Mouse (Mus musculus): Measurements from ENCODE around the gene Terf2. TPM values are rescaled to one million over a fixed set of nuclear protein-coding genes. Genes with fewer than 3 reads are reported as not detected.
"Not testable (repeated sequence)": the region's sequence is repeated elsewhere in the genome, so short reads cannot be mapped to it uniquely, and the experiment has no call there.

Gene Terf2
- total RNA-seq, 2 experiments from 2014 or later: 8.6 to 11.4 TPM

GRCm38 (mm10) chr8:107073706-107074105 is 22.6 kb downstream of the Terf2 start:
- intact Hi-C loops (cut with DNase I): no loop called here
- DNase-seq: no peak

GRCm38 (mm10) chr8:107065511-107066496 is 30.5 kb downstream of the Terf2 start, which contains the start of gene Tmed6:
Gene Tmed6, minus strand, starts transcription at chr8:107065644.
- no peak for DNase-seq
- intact Hi-C loops (cut with DNase I): no loop called here

- no peak for DNase-seq
- intact Hi-C loops (cut with DNase I): no loop called here
Measured at GRCm38 (mm10) chr8:107062613-107063012, 33.7 kb downstream of the Terf2 start.

DNA sequence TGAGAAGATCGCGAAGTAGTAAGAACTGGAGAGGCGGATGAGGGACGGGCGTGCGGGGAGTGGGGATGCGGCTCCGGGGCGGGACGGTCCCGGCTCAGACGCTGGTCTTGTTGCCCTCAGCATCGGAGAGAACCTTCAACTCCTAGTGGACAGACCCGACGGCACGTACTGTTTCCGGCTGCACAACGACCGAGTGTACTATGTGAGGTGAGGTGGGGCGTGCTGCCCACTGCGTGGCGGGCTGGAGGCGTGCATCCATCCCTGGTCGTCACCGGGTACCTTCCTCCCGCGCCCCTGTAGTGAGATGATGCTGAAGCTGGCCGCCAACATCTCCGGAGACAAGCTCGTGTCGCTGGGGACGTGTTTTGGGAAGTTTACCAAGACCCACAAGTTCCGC is 39.4 kb downstream of the Terf2 start:
- intact Hi-C loops (cut with DNase I): no loop called here
- no peak for DNase-seq

- intact Hi-C loops (cut with DNase I): no loop called here
Measured at GRCm38 (mm10) chr8:107056076-107056972, 40.0 kb downstream of the Terf2 start, which contains the start of the genes Cog8 and Nip7. Gene Cog8, minus strand, starts transcription at chr8:107056689. Gene Nip7, plus strand, starts transcription at chr8:107056877.

DNA sequence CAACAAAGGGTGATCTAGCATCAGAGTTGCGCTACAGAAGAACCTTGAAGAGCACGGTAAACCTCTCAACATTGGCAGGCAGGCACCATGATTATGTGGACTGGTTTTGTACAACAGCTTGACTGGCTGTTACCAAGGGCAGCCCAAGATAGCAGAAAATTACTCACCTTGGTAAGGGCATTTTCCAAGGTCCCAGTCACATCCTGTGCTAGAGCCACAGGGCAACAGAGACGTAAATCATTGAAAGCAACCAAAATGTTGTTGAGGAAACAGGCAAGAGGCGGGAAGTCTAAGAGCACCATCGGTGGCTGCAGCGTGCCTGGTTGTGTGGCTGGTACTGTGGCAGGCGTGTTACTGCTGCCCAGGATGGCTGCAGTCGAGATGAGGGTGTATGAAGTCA is 44.3 kb downstream of the Terf2 start:
- DNase-seq: no peak
- intact Hi-C loops (cut with DNase I): no loop called here

More at GRCm38 (mm10) chr8:107056076-107056972, 40.0 kb downstream of the Terf2 start, which contains the start of the genes Cog8 and Nip7:
- DNase-seq: peak; percentile 89 to 94

DNA sequence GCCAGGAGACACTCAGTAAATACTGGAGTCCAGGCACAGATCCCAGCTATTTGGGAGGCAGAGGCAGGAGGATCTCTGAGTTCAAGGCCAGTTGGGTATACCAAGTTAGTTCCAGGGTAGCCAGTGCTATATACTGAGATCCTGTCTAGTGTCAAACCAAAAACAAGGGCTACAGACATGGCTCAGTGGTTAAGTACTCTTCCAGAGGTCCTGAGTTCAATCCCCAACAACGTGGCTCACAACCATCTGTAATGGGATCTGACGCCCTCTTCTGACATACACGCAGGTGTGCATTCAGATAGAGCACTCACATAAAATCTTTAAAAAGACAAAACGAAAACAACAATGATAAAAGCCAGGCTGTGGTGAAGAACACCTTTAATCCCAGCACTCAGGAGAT is 46.9 kb downstream of the Terf2 start:
- intact Hi-C loops (cut with DNase I): no loop called here
- DNase-seq: no peak

DNA sequence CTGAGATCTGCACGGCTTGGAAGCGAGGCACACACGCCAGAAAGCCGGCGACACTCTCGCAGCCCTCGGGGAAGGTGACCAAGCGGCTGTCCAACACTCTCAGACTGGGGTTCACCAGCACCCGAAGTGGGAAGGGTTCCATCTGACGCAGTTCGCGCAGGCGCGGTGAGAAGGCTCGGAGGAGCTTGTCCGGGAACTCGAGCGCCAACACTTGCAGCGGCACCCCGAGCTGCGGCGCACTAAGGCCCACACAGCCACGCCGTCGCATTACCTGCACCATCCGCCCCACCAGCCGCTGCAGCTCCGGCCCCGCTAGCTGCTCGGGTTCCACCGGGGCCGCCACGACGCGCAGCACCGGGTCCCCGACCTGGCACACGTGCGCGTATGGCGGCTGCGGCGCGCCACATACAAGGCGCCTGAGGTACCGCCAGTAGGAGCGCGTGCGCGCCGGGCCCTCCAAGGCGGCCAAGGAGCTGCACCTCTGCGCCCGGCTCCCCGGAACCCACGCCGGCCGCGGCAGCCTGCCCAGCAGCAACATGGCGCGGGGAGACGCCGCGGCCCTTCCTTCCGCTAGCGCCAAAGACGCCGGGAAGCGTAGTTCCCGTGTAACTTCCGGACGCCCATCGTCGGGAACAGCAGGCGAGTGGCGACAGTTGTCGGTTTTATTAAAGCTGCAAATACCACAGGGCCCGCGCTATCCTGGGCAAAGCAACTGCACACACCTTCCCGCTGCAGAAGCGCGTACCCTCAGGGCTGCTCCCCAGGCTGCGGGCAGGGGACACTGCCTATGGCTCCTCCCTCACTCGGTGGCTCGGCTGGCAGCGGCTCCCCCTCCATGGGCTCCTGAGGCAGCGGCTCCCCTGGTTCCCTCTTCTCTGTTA is 48.0 kb downstream of the Terf2 start, which contains the start of gene Pdf:
Gene Pdf (minus strand): TSS at position 554 of the 881 bp plus-strand sequence.
- DNase-seq: peak; percentile 68 to 77
- intact Hi-C loops (cut with DNase I): no loop called here

- no peak for DNase-seq
- intact Hi-C loops (cut with DNase I): no loop called here
Measured at GRCm38 (mm10) chr8:107046976-107047375, 49.4 kb downstream of the Terf2 start.

DNA sequence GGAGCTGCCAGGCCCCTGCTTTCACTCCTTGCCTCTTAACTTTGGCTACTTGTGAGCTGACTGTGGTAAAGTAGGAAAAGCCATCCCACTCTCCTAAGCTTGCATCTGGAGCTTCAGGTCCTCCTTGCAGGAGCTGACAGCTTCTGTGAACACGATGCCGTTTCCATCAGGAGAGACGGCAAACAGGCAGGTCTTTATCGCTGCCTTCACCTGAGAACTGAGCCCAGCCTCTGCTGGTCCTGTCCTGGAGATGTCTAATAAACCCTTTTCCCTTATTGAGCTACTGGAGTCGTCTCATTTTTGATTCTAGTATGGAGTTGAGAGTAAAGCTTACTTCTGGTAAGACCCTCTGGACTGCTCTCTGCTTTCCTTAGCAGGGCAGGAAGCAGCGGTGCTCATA is 50.9 kb downstream of the Terf2 start:
- no peak for DNase-seq
- intact Hi-C loops (cut with DNase I): no loop called here

- intact Hi-C loops (cut with DNase I): no loop called here
- DNase-seq: no peak
Measured at GRCm38 (mm10) chr8:107040632-107041031, 55.7 kb downstream of the Terf2 start.

DNA sequence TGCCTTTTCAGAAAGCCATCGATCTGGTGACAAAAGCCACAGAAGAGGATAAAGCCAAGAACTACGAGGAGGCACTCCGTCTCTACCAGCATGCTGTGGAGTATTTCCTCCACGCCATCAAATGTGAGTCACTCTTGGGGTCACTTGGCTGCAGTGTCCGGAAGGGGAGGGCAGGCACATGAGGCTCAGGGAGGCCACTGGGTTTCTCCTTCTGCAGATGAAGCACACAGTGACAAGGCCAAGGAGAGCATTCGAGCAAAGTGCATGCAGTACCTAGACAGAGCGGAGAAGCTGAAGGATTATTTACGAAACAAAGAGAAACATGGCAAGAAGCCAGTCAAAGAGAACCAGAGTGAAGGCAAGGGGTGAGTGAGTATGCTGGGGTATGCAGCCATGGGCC is 59.7 kb downstream of the Terf2 start:
- intact Hi-C loops (cut with DNase I): no loop called here
- DNase-seq: no peak

GRCm38 (mm10) chr8:107035641-107036040 is 60.7 kb downstream of the Terf2 start:
- no peak for DNase-seq
- intact Hi-C loops (cut with DNase I): no loop called here

DNA sequence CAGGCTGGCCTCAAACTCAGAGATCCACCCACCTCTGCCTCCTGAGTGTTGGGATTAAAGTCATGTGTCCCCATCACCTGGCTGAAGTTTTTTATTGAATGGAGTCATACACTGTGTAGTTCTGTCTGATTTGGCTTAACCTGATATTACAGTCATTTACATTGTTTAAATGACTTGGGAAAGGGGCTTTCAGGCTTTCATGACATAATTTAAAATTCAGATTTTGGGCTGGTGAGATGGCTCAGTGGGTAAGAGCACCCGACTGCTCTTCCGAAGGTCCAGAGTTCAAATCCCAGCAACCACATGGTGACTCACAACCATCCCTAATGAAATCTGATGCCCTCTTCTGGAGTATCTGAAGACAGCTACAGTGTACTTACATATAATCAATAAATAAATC is 62.7 kb downstream of the Terf2 start:
- intact Hi-C loops (cut with DNase I); DNase-seq: not testable (repeated sequence)

DNA sequence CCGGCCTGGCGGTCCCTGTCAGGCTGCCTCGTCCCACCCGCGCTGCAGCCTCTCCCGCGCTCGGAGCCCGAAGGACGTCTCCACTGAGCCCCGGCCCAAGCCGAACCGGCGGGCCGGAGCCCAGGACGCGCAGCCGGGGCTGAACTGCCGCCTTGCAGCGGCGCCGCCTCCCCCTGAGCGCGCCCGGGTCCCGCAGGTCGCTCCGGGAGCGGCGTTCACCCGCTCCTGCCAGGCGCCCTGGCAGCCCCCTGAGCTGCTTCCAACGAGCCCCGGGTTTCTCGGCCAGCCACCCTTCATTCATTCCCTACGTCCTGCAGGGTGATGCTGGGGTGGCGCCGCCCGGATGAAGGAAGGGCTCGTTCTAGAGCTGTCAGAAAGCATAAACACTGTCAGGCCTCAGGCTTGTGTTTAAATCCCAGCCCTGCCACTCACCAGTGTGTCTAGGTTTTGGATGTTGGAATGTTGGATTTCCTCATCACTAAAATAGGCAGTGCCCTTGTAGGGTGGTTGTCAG is 64.7 kb downstream of the Terf2 start:
- intact Hi-C loops (cut with DNase I): no loop called here
- DNase-seq: no peak

DNA sequence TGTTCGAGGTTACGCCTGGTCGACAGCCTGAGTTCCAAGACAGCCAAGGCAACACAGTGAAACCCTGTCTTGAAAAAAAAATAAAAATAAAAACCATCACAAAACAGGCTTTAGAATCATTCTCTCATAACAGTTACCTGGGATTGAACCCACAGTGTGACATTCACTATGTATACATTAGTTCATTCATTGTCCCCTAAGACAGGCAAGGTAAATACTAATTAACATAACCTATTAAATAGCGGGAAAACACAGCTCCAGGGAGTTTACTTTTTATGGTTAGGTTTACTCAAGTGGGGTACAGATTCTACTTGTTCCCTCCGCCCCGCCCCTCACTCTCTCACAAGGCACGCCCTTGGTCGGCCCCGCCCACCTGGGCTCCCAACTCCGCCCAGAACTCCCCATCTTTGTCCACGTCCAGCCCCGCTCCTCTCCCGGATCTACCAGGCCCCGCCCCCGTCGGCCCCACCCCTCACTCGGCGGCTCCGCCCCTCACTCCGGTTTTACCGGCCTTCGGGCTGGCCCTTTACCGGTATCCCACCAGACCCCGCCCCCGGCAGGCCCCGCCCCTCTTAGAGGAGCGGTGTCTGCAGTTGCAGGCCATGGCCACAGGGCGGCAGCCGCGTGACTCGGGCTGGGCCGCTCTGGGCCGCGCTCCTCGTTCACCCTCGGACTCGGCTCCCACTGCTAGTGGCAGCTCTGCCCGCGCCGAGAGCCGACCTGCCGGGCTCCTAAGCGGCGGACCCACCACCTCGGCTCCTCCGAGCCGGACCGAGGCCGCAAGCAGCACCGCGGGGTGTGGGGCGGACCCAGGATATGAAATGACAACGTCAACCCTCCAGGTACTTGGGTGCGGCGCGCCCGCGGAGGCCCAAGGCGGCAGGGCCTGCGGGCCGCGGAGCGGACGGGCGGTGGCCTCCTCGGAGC is 65.4 kb downstream of the Terf2 start, which contains the start of gene Vps4a:
Gene Vps4a (plus strand): TSS at position 573 of the 927 bp plus-strand sequence.
- DNase-seq: peak; percentile 95 to 97
- intact Hi-C loops (cut with DNase I): no loop called here

- intact Hi-C loops (cut with DNase I): no loop called here
- no peak for DNase-seq
Measured at GRCm38 (mm10) chr8:107030058-107030457, 66.3 kb downstream of the Terf2 start.

DNA sequence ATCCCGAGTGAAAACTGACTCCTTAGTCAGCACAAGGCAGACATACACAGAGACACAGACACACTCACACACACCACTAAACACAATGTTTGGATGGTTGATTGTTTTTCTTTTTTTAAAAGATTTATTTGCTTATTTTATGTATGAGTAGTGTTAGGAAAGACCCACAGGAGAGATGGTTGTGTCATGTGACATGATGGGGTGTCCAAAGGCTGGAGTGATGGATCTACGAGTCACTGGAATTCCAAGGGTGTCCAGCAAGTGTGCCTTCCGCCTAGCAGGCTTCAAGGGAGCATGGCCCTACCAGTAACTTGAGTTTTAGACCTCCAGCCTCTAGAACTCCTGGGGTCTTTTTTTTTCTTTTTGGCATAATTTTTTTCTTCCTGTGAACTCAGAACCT is 67.0 kb downstream of the Terf2 start:
- intact Hi-C loops (cut with DNase I): no loop called here

More for the DNA sequence above, 67.0 kb downstream of the Terf2 start:
- no peak for DNase-seq

All from gastrocnemius, postnatal 36 days (tissue).